Mouse (Mus musculus): ENCODE measurements around the gene Pxk.

Gene Pxk

GRCm38 (mm10) chr14:8148842-8149241, 50.8 kb downstream of the Pxk start:
- no peak for DNase-seq

DNA sequence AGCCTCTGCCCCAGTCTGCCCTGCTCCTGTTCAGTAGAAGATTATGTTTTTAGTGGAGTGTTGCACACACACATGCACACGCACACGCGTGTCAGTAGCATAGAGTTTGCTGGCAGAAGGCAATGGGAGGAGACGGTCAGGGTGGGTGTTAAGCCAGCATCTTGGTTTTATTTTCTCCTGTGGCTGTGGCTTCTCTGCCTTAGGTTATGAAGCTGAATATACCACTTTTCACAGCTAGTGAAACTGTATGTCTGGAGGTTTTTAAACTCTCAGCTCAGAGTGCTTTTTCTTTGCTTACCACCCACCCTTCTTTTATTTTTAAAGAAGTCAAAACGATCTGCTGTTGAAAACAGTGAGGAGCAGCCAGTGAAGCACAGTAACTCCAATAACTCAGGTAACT, 53.7 kb downstream of the Pxk start:
- no peak for DNase-seq

- DNase-seq, result no peak
Observed at GRCm38 (mm10) chr14:8154072-8154471, 56.1 kb downstream of the Pxk start.

DNA sequence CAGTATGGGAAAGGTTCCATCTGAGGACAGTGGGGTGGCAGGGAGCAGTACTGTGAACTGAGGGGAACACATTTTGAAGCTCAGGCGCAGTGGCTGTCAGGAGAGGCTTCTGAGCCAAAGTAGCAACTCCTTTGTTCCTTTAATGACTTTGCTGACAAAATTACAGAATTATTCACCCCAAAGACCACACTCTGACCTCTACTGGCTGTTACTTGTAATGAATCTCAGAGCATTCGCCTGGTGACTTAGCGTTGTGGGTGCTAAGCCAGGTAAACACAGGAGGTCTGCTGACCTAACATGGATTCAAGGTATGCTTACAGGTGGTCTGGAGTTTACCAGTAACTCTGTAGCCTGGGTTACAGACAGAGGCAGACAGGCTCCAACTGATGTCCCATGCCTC, 58.9 kb downstream of the Pxk start:
- peak; percentile 34 to 43 for DNase-seq

DNA sequence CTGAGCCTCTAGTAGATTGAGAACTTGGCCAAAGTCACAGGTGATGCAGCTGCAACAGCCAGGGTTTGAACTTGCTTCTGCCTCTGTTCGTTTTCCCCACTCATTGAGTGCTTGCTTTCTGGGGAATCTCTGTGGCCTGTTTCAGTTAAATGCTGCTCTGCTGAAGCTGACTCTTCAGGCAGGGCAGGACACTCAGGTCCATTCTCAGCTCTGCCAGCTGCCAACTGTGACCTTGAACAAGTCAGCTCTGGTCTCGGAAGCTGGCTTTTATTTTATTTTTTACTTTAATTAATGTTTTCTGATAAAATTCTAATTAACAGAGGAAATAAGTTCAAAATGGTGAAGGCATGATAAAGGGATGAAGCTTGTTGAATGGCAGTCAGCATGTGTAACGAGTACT, 60.7 kb downstream of the Pxk start:
- no peak for DNase-seq

DNA sequence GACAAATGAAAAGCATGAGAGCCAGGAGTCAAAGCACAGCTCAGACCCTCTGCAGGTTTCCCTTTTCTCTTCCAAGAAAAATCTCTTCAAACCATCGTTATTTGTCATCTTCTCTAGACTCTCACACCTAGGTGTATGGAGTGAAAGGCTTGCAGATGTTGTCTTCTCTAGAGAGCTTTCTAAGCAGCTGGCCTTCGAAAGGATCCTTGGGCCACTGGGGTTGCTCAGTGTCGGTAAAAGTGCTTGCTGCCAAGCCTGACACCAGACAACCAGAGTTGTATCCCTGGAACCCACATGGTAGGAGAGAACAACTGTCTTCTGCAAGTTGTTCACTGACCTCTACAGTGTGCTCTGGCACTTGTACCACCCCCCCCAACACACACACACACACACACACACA, 61.1 kb downstream of the Pxk start:
- DNase-seq, result no peak

DNA sequence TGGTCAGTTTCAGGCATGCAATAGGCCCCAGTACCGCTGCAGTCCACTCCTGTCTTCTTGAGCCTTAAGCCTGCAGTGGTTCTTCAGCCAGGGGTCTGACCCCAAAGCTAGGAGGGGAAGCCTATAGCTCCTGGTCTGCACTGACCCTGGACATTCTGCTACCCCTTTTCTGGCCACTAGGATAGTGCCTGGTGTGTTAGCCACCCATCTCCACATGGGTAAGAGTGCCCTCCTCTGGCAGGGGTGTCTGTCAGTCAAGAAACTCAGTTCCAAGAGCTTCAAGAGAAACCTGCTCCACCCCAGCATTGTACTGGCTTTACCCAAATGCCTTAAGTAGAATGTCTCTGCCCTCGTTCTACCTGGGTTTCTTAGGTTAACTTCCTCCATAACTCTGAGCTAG, 63.8 kb downstream of the Pxk start:
- peak; percentile 77 to 78 for DNase-seq

- DNase-seq, result no peak
Observed at GRCm38 (mm10) chr14:8164463-8164862, 66.5 kb downstream of the Pxk start.

DNA sequence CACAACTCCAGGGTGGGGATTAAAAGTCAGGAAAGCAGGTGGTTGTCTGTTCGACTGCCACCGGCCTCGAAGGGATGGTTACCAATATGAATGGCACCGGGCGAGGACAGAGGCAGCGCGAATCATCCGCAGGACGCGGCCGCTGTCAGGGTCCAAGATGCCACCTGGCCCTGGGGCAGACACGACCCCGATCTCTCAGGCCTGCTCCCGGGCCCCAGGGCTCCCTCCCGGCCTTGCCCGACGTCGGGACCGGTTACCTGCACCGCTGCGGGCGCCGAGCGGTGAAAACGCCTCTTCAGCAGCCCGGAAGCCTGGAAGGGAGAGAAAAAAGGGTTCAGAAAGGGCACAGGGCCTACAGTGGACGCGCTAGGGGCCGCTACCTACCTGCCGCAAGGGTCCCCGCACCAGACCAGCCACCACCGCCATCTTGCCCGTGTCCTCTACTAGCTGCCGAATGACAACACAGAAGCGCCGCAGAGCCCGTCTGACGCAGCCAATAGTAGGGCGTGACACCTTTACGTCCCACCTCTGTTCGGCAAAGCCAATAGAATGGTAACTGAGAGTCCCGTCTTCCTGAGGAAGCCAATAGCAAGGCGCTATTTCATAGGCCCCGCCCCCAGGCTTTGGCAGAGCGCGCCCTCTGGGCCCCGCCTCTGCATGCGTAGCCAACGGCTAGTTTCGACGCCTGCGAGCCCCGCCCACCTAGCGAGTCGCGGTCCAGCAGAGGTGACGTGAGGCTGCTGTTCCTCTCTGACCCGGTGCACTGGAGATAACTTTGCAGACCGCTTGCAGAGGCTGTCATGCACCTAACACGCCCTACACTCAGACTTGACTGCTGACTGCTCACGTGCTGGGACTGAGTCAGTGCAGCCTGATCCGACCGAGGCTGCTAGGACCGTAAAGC, 74.7 kb downstream of the Pxk start, which contains the start of gene Pdhb:
Gene Pdhb (minus strand): TSS at position 519 of the 904 bp plus-strand sequence.
- peak; percentile 98 to 99 for DNase-seq

DNA sequence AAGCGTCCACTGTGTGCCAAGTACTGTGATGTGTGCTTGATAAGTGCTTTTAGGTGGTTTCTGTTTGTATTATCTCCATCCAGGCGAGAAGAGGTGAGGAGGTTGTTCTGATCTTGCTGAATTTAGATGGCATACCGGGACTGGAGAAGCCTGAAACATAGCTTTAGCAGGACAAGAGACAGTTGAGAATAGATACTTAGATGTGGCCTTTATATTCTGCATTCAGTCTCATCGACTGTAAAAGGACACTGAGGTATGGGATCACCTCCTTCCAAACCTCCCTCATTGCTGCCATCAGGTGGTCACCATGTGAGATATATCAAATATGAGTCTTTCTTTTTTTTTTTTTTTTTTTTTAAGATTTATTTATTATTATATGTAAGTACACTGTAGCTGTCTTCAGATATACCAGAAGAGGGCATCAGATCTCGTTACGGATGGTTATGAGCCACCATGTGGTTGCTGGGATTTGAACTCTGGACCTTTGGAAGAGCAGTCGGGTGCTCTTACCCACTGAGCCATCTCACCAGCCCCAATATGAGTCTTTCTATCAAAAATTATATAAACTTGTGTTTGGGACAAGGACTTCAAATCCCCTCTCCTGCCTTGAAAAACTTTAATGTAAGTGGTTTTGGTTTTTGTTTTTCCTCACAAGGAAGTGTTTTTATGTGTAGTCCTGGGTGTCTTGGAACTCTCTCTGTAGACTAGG, 75.7 kb downstream of the Pxk start:
- peak; percentile 60 to 64 for DNase-seq

DNA sequence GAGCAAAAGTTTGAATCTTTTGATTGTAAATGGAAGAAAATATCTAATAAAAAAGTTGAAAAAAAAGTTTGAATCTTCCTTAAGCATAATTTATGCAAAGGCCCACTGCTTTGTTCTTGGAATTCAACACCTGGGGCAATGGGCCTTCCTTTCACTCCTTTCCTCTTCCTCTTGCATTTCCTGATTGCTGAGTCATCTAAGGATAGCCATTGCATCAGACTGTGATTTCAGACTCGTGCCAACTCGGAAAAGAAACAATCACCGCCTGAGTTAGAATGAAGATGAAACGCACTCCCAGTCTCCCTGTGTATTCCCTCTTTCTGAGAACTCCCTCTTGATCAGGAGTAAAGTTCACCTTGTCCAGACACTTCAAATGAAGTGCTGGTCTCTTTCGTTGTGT, 76.6 kb downstream of the Pxk start:
- no peak for DNase-seq

DNA sequence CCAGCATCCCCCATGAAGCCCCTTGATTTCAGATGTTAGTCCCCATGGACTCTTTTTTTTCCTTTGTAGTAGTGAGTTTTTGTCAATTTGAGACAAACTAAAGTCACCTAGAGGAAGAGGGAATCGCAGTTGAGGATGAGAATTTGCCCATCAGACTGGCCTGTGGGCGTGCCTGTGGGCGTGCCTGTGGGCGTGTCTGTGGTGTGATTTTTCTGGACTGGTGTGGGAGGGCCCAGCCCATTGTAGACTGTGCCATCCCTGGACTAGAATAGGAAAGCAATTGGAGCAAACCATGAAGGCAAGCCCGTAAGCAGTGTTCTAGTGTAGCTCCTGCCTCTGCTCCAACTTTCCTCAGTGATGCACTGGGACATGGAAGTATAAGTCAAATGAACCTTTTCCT, 78.2 kb downstream of the Pxk start:
- DNase-seq, result no peak

DNA sequence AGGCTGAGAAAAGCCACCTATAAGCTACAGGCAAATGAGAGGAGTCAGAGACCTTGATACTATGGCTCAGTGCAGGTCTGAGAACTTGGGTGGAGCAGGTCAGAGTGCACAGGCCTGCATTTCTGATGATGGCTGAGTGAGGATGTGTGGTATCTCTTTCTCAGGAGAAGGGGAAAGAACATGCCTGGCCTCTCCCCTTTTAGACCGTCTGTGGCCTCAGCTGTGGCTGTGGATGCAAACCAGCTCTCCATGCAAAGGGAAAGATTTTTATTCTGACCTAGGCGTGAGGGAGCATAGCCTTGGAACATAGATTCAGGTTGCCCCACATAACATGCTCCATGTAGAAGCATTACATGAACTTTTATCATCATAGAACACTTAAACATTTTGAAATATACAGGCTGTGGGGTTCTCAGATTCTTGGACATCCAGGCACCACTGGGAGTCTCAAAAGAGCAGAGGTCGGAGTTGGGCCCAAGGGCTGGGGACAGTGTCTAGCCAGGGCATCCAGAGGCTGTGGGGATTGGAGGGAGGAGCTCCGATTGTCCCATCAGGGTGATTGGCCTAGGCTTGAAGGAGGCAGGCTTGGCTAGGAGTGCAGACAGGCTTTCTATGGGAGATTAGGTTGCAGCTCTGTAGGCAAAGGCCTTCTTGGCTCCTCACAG, 82.5 kb downstream of the Pxk start:
- no peak for DNase-seq

GRCm38 (mm10) chr14:8183330-8183729, 85.3 kb downstream of the Pxk start:
- DNase-seq, result no peak

- DNase-seq, result no peak
Observed at GRCm38 (mm10) chr14:8186278-8187045, 88.5 kb downstream of the Pxk start.

GRCm38 (mm10) chr14:8190556-8190955, 92.5 kb downstream of the Pxk start:
- no peak for DNase-seq

DNA sequence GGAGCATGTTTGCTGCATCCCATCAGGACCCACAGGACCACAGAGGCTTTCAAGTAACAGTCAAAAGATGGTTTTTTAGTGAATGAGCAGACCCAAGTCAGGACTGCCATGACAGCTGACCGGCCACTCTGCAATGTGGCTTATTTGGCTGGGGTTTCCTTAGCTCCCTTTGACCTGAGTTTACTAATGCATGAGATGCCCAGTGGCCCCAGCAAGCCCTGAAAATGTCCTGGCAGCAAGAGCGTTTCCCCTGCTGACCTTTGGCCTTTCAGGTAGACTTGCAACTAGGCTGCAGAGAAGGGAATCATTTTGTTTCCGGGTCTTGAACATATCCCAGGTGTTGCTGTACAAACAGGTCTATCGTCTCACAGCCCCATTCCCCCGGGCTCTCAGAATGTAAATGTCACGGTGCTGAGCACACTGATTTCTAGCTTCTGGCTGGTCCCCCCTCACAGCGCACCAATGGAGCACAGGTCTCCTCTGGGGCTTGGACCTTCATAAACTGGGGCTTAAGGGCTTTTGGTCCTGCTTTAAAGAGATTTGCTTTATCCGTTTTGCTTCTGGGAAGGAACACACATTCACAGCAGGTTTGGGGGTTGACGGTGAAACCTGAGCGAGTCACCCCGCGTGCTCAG, 93.4 kb downstream of the Pxk start:
- DNase-seq, result no peak

DNA sequence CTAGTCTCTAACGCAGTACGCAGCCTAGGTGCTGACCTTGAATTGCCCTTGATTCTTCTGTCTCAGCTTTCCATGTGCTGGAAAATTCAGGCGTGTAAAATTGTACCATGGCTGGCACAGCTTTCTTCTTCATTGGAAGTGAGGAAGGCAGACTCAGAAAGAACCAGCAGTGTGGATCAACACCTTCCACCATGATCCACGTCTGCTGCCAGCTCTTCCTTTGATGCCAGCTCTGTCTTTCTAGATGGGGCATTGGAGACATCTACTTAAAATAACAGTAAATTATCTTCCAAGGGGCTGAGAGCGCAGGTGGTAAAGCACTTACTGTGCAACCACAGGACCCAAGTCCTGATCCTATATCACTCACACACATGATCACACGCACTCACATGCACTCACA, 94.7 kb downstream of the Pxk start:
- DNase-seq, result no peak

DNA sequence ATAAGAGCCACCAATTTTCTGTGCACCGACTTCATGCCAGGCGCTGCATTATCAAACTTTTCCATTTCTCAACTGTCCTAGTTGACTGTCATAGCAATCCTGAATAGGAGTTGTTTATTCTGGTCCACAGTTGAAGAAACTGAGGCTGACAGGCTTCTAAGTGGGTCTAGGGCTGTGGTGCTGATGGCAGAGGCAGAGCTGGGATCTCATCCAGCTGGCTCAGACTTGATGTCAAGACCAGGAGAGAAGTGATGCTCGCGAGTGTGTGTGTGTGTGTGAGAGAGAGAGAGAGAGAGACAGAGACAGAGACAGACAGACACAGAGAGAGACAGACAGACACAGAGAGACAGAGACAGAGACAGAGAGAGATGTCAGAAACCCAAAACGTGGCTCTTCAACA, 102.8 kb downstream of the Pxk start:
- DNase-seq, result no peak

DNA sequence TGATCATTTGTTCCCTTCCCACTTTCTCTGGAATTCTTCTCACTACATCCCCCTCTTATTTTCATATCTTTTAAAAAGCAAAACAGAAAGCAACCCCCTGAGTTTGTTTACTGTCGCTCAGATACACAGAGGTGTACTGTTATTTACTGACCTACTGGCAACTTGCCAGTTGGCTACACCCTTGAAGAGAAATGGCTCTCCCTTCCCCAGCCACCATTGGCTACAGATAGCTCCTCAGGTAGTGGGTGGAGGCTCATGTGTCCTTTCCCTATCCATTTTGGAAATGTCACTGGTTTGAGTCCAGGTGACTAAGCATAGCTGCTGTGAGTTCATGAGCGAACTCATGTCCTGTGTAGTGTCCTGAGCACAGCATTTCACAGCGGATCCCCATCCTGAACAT, 103.7 kb downstream of the Pxk start:
- DNase-seq, result no peak

DNA sequence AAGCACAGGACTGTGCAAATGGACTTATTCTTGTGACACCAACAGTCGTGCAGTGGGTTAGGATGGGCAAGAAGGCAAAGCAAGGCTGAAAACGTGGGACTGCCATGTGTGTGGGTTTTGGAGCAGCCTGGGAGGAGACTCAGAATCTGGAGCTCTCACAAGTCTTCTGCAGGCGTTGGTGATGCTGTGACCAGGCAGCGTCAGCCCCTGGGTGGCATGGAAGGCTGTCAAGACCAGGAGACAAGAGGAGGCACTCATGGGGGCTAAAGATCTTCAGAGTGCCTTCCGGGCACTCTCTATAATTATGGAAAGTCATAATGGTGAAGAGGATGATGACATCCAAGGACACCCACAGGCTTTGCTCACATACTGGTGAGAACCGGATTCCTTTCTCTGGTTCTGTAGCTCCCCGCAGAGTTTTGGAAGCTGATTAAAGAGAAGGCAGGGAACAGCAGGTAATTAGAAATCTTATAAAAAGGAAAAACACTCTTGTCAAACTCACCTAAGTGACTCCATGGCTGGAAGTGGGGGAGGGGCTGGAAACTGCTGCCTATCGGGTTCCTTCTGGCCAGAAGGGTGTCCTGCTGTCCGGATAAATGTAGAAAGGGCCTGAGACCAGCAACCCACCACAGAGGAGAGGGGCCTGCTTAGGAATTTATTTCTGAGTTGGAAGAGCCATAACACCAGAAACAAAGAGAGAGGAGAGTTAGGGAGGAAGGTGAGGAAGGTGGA, 108.3 kb downstream of the Pxk start:
- DNase-seq, result no peak

GRCm38 (mm10) chr14:8207105-8207504, 109.1 kb downstream of the Pxk start:
- DNase-seq, result no peak
